Mouse (Mus musculus) kidney, adult 8-10 months (tissue): Measurements from ENCODE around the gene Ppp2r1a.

Experiments
- DNase-seq, 2 experiments: peaks; one replicate each; pipeline ENCODE4 v3.0.0; 2022

Ppp2r1a gene

DNA sequence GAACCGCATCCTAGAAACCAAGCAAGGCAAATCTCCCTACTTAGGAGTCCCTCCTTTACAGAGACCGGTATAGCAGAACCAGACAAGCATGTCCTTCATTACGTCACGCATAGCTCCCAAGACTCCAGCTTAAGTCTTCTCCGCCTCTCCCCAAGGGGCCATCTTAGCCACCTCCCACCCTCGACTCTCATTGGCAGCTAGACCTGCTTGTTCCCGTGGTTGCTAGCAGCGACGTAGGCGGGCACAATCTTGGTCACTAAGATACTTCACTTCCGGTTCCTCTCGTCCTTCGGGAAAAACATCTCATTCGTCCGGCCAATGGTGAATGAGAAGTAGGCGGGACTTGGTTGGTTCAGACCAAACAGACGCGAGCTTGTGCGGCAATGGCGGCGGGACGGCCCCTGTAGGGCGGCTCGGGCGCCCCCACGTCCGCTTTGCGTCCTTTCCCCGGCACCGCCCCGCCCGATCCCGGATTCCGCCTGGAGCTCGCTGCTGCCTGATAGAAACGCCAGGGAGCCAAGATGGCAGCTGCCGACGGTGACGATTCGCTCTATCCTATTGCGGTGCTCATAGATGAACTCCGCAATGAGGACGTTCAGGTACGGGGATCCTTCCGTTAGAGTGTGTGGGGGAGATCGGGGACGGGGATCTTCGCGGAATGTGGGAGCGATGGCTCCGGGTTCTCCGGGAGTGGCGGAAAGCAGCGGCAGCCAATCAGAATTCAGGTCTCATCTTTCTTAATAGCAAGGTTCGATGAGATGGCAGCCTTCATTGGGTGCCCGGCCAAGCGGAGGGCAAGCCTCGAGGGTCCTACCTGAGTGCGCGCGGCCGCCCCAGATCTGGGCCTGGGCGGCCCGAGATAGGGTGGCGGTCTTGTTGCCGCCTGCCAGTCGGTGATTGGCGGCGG is at the start of gene Ppp2r1a:
Ppp2r1a (plus strand) TSS at position 327 of the 907 bp plus-strand sequence.
- DNase-seq, result peak; percentile 100

DNA sequence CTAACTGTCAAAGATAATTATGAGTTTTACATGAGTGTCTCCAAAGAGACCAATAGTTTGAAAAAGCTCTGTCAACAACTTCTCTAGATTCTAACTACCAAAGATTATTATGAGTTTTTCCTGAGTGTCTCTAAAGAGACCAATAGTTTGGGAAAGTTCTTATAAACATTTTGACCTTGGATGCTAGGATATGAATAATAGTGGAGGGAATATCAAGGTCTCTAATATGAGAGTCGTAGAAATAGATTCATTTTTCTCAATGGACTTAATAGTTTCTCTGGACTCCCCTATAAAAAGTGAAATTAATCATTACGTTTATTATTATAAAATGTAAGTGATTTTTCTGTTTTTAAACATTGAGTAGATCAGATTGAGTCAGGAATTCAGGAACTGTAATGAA is 40.1 kb upstream of the Ppp2r1a start, which contains the start of gene Vmn1r231:
Vmn1r231 (minus strand) TSS at position 101 of the 400 bp plus-strand sequence.
- DNase-seq, result no peak

DNA sequence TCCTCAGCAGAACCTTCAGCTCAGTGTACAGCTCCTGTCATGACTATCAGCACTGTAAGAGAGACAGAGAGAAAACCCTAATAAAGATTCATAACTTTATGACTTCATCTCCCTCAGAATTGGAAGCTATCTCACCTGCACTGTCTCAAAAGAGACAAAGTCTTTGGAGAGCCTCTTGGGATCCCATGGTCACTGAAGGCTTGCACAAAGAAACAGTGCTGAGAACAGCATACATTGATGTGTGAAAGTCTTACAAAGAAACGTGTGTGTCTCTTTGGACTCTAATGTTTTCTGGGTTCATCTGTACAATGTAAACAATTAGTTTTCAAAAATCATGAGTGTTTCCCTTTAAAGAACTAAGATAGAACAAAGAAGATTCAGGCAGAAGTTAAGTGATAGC is 25.5 kb upstream of the Ppp2r1a start, which contains the start of gene Vmn1r232:
Vmn1r232 (minus strand) TSS at position 101 of the 400 bp plus-strand sequence.
- DNase-seq, result no peak

DNA sequence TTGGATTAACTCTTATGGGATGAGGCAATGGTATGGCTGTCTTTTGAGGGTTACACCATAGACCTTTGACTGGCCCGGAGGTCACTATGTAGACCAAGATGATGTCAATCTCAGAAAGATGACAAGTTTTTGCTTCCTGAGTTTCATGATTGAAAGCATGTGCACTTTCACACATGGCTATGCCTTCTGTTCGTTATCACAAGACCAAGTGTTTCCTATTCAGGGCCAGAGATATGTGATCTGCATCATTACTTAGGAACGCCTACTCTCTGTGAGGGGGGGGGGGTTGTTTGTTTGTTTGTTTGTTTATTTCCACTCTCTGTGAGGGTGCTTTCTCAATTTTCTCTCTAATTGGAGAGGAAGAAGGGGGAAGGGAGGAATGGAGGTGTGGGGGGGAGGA is 885 bp upstream of the Ppp2r1a start:
- no peak for DNase-seq

DNA sequence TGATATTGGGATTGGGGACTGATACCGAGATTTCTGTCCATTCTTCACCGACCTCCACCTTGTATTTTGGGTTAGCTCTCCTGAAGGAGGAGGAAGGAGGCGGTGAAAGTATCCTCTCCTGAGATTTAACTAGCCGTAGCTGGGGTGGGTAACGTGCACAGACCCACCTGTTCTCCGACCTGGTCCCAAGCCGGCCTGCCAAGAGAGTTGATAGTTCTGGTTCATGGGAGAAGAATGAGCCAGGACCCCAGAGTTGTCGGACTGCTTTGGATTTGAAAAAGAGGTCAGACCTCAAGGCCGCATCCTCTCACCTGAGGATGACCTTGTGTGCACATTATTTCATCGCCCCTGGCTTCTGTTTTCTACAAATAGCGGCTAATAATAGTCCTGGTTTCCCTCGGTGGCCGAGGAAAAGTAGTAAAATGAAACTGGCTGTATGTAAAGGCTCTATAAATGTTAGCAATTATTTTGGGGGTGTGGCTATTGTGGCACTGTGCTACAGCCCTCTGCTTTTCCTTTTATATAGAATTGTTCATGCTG is 985 bp downstream of the Ppp2r1a start:
- peak; percentile 11 to 14 for DNase-seq

DNA sequence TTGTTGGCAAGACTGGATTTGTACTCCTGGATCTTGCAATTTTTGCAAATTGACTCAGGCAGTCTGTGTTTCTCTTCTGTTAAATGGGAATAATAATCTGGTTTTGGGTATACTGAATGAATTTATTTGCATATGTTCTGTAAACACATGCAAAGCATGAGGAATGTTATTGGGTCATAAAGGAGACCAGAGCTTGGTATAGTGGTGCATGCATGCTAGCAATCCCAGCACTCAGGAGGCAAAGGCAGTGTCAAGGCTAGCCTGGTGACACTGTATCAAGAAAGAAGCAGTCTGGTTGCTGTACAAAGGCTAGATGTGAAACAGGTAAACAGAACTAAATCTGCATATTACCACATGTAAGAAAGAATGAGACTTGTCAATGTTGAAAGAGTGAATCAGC is 1.5 kb downstream of the Ppp2r1a start:
- no peak for DNase-seq

DNA sequence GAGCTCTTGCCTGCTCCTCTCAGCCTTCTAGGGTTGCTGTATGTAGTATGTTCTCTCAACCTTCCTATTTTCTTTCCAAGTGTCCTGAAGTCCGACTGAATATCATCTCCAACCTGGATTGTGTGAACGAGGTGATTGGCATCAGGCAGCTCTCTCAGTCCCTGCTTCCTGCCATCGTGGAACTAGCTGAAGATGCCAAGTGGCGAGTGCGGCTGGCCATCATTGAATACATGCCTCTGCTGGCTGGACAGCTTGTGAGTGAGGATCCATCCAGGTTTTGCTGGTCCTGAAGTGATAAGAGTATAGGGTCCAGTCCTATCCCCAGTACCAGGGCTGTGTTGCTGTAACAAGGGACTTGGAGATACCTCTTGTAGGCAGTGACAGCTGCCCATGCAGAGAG is 15.3 kb downstream of the Ppp2r1a start:
- DNase-seq, result no peak

DNA sequence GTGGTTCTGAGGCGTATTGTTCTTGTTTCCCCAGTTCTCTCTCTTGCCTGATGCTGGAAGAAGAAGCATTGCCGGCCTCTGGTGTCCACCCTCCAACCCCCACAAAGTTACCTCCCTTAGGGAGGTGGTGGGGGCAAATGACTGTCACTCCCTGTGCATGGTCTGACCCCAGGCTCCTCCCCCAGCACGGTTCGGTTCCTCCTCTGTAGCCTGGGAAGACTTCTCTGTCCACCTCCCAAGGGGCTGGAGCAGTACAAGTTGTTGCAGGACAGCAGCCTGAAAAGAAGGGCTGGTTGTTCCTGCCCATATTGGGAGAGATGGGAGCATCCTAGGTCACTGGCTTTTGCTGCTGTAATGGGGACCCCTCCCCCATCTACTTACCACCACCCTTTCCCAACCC is 20.3 kb downstream of the Ppp2r1a start:
- DNase-seq, result no peak

DNA sequence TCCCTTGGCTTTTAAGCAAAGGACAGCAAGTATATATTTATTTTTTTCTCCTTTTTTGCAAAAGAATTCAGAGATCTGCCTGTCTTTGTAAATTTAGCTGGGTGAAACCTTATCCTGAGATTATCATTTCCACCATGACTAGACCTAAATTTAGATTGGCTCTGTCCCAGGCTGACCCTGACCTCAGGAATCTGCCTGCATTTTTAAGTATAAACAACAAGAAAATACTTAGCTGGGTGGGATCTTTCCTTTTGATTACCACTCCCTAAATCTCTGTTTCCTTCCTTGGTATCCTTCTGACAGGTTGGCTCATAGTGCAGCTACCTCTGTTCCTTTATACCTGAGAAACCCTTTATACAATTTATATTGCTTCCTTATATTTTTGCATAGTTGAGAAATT is 21.6 kb downstream of the Ppp2r1a start:
- no peak for DNase-seq

DNA sequence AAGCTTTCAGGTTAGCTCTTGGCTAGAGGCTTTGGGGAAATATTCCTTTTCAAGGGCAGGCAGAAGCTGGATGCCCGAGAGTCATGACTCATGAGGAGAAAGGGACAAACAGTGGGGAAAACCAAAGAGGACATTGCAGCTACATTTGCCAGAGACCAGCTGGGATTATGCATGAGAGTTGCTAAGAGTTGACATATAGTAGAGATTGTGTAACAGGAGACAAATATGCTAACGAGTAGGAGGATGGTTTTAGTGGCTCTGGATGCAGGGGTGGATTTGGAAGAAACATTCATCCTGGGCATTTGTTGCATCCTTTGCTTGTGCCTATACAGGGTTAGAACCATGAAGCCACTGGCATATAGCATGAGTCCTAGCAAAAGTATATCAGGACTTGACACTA is 48.6 kb downstream of the Ppp2r1a start:
- no peak for DNase-seq

DNA sequence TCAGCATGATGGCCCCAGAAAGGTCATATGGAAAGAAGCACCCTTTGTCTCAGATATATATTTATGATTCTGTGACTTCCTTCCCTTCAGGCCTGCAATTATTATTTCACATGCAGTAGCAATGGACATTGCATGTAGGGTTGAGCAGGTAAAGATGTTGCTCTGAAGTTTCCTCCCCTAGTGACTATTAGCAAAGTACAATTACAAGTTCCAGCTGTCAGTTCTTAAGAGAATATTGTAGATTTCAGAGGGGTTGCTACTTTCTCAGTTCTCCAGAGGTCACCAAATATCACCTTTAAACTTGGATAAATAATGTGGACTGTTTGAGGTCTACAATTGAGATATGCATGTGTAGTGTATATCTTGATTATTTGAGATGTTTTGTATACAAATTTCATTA is 51.3 kb downstream of the Ppp2r1a start, which contains the start of gene Vmn1r233:
Vmn1r233 (minus strand) TSS at position 101 of the 400 bp plus-strand sequence.
- no peak for DNase-seq

DNA sequence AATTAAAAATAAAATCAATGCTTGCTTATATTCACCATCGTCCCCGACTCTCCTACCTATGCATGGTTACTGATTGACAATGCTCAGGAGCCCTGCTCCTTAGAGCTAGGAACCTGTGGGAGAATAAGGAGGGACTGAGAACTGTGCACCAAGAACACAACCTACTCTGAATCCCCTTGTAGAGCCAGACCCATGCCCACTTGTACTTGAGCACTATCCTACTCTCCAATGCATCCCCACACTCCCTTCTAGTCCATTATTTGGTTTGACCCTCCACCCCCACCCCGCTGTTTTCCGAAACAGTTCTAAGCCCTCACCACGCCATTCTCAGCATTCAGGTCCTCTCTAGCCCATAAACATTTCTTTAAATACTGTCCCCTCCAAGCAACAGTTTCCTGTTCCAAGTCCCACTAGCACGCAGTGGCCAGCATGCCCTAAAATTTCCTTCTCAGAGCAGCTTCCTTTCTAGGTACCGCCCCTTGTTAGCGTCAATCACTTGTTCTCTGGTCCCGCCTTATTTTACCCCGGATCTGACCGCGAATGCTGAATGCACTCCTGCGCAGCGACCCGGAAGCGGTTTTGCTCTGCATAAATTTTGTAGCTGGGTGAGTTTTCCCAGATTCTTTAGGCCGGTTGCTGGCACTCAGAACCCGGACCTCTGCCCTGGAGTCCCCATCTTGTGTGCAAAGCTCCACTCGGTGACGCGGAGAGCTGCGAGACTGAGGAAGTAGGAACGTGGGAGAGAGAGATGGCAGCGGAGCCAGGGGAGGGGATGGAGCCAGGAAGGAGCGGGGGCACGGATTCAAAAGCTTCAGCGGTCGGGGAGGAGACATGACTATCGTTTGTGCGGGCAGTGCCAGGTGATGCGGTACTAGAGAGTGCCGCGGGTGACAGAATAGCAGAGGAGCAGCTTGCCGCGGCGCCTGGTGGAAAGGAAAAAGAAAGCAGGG is 63.5 kb downstream of the Ppp2r1a start, which contains the start of gene Zfp160:
Zfp160 (plus strand) TSS at position 522 of the 950 bp plus-strand sequence.
- DNase-seq, result peak; percentile 92

DNA sequence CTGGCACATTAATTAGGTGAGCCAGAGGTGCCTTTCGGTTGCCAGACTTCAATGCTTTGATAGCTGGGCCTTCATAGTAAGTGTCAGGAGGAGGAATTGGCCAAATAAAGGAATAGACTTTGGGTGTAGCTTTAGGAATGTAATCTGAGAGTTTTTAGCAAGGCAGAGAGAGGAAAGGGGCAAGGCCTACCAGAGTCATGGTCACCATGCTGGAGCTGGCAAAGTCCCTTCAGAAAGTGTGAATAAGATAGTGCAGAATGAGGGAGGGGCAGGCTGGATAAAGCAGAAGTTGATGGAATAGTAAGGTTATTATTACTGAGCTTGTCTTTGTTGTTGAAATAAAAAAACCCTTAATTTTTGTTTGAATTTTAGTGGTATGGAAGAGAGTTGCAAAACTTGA is 64.6 kb downstream of the Ppp2r1a start:
- DNase-seq, result no peak
